Mouse (Mus musculus) left cerebral cortex, adult 18-20 months (tissue): Measurements from ENCODE around the gene Gm6882. TPM values are rescaled to one million over a fixed set of nuclear protein-coding genes. Genes with fewer than 3 reads are reported as not detected.
"Not testable (repeated sequence)": the region's sequence is repeated elsewhere in the genome, so short reads cannot be mapped to it uniquely, and the experiment has no call there.

ENCODE experiments used
- DNase-seq, 2 experiments: peaks; one replicate each; pipeline ENCODE4 v3.0.0; 2021 to 2022; ENCODE audit warnings: low spot score in 2 of 2, mixed read lengths in 1 of 2
- long read RNA-seq, 2 experiments: library from polyadenylated mRNA; stranded (forward); transcript quantifications; one replicate each; pipeline ENCODE4 v2.0.0; 2021
- total RNA-seq, 2 experiments: library from RNA; stranded (reverse); gene quantifications; 2 replicates each; pipeline ENCODE4 v1.2.3; 2021

Gm6882 gene
- total RNA-seq, result not detected
- long read RNA-seq, experiment 1, result 0 reads
- long read RNA-seq, experiment 2, result 0 reads

DNA sequence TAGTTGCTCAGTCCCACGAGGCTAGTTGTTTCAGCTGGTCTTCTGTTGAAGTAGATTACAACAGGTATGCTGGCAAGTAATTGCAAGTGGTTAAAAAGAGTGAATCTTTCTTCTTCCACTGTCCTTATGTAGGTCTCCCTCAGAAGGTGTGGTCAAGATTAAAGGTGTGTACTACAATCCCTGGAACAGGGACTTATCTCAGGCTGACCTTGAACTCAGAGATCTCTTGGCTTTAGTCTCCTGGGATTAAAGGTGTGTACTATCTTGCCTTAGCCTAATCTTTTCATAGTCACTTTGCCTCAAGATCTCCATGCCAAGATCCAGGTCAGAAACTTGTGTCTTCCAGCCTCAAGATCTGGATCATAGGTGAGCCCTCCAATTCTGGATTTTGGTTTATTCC lies at the start of gene Gm6882:
Gene Gm6882, minus strand, starts transcription at position 101 of the 400 bp plus-strand sequence.
- DNase-seq, result not testable (repeated sequence)

Other genes with a start within 250 kb of the Gm6882 start
- gene Gm5157, start 242.3 kb downstream of the Gm6882 start, total RNA-seq, result not detected
- gene Vmn1r124, start 172.1 kb downstream of the Gm6882 start, total RNA-seq, result not detected
- not detected for gene Vmn1r125, start 160.6 kb downstream of the Gm6882 start, total RNA-seq
- gene Vmn1r126, start 131.3 kb downstream of the Gm6882 start, total RNA-seq, result not detected
- not detected for gene Vmn1r127, start 112.9 kb downstream of the Gm6882 start, total RNA-seq
- gene Vmn1r128, start 83.4 kb downstream of the Gm6882 start, total RNA-seq, result not detected
- not detected for gene Vmn1r129, start 71.5 kb downstream of the Gm6882 start, total RNA-seq
- not detected for gene Vmn1r130, start 79.0 kb upstream of the Gm6882 start, total RNA-seq
- not detected for gene Vmn1r131, start 113.3 kb upstream of the Gm6882 start, total RNA-seq
- not detected for gene Vmn1r132, start 181.3 kb upstream of the Gm6882 start, total RNA-seq